Mouse (Mus musculus) heart, embryonic 16.5 days (tissue): ENCODE results near the gene Hic1. TPM values are rescaled to one million over a fixed set of nuclear protein-coding genes. Genes with fewer than 3 reads are reported as not detected.

Experiments
- ATAC-seq: fragments of 200-750 bp; cut with Nextera tagmentation; replicated peaks from 2 replicates; pipeline ENCODE4 v1.8.0; 2017; ENCODE audit warnings: moderate number of reproducible peaks; ENCODE audit not compliant: insufficient read depth, low FRiP score; ENCODE audit errors: extremely low read depth
- H3K27ac ChIP-seq: fragments of 300-500 bp; sonication (generic); 2 replicates; pipeline ENCODE4 v1.5.1; 2014; ENCODE audit warnings: mild to moderate bottlenecking, low read length, control low read depth, moderate library complexity
- H3K27me3 ChIP-seq: fragments of 300-500 bp; sonication (generic); 2 replicates; pipeline ENCODE4 v1.6.1; 2014; ENCODE audit warnings: low read length, mixed read lengths; ENCODE audit not compliant: control insufficient read depth, insufficient read depth
- H3K36me3 ChIP-seq: fragments of 300-500 bp; sonication (generic); 2 replicates; pipeline ENCODE4 v1.6.1; 2014; ENCODE audit not compliant: control insufficient read depth, insufficient read depth
- H3K4me1 ChIP-seq: fragments of 300-500 bp; sonication (generic); 2 replicates; pipeline ENCODE4 v1.6.1; 2014; ENCODE audit warnings: low read length, mixed read lengths; ENCODE audit not compliant: control insufficient read depth, insufficient read depth
- H3K4me2 ChIP-seq: fragments of 300-500 bp; sonication (generic); 2 replicates; pipeline ENCODE4 v1.6.1; 2014; ENCODE audit warnings: low read depth, mild to moderate bottlenecking, control low read depth, low read length
- H3K4me3 ChIP-seq: fragments of 300-500 bp; sonication (generic); 2 replicates; pipeline ENCODE4 v1.5.1; 2014; ENCODE audit warnings: mild to moderate bottlenecking, control low read depth, low read length
- H3K9ac ChIP-seq: fragments of 300-500 bp; sonication (generic); 2 replicates; pipeline ENCODE4 v1.6.1; 2014; ENCODE audit warnings: low read length, control low read depth
- H3K9me3 ChIP-seq: fragments of 300-500 bp; sonication (generic); replicated peaks from 2 replicates; pipeline ENCODE4 v1.6.1; 2016; ENCODE audit warnings: low read length; ENCODE audit not compliant: control insufficient read depth
- WGBS: fragments of 180-500 bp; shearing (Covaris S2); extraction: QIAGEN DNeasy Blood & Tissue Kit; methylation state at CpG from one replicate; pipeline ENCODE4 v1.1.7; 2014; 5-methylcytosine and 5-hydroxymethylcytosine counted together
- polyA plus RNA-seq: library from polyadenylated mRNA; unstranded; fragments of >200 nt; fragmentation: Nextera tagmentation; extraction: Ambion mirVana; gene quantifications from 2 replicates; pipeline ENCODE4 v1.2.1, GENCODE M21; 2015

Hic1 gene
- polyA plus RNA-seq = 7.1 and 9.8 TPM in 2 replicates

DNA sequence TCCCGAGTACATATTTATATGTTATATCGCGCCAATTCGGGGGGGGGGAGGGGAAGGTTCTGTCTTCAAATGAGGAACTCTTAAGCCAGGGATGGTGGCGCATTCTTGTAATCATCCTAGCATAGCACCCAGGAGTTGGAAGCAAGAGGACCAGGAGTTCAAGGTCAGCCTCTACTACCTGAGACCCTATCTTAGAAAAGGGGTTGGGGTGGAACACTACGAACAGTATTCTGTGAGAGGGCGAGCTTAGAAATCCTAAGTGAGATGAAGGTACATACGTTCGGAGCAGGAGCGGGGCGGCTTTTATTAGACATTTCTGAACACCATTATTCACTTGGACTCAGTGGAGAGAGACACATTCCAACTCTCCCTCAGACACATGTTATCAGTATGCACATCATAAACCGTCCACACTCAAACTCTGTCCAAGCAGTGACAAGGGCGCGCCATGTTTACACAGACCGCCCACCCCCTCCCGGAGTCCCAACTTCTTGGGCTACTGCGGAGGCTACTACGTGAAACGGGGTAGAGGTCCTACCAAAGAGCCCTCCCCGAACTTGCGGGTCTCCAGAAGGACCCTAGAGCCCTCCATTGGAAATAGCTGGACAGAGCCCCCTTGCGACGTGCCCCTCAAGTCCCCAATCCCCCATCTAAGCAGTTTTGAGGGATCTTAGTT lies at the start of gene Hic1:
TSS of gene Hic1 (minus strand) at position 115 of the 676 bp plus-strand sequence.
- Histone ChIP-seq H3K36me3 (no peaks in the 10 kb centered on the region), H3K4me3 (peak within 1 kb of the TSS; percentile 73), H3K9ac (peak within 1 kb of the TSS; percentile 74), H3K4me2 (peak within 1 kb of the TSS; percentile 95), H3K9me3 (no peaks in the 10 kb centered on the region), H3K27me3 (peaks cover 39% of the 10 kb centered on the region), H3K27ac (peak within 1 kb of the TSS; percentile 86), H3K4me1 (peaks cover 55% of the 10 kb centered on the region)
- no peak for ATAC-seq
- WGBS = 5% methylated on average over 23 of the region's 23 CpGs

DNA sequence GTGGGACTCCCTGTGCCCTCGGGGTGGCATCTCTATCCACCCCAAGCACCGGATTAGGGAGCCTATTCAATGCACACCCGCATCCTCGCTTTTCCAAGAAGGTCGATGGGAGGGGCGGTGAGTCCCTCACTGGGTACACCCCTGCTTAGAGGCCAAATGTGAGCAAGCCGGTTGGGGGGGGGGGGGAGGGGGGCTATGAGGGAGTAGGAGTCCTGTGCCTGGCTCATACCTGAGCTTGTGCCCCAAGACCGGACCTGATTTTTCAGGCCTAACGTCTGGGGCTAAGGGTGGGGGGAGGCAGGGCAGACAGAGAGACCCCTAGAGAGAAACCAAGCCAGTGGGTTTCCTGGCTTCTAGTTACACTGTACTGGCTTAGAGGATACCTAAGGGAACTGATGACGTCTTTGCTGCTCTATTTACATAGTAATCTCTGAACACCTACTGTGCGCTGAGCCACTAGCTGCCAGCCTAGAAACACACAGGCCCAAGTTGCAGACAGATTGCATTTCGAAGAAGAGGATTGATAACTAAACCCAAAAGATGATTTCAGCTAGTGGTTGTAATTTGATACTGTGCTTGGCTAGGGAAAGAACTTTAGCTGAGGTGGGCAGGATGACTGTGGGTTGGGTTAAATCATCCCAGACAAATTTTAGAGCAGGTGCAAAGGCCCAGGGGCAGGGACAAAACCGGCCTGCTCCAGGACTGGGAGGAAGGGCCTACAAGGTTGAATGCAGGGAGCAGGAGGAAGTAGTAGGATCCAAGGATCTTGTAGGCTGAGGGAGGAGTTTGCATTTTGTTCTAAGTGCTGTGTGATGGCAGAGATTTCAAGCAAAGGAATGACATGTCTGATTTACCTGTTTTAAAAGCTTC lies 45.0 kb upstream of the Hic1 start:
- peak overlapping the region; percentile 57 for H3K4me2 ChIP-seq
- H3K4me1 ChIP-seq = peaks cover 49% of the 10 kb centered on the region
- WGBS = 26% methylated on average over 13 of the region's 13 CpGs
- ATAC-seq = no peak
- H3K4me3 ChIP-seq = peak overlapping the region; percentile 26
- H3K9me3 ChIP-seq = no peaks in the 10 kb centered on the region
- H3K27ac ChIP-seq = peak overlapping the region; percentile 85
- no peaks in the 10 kb centered on the region for H3K27me3 ChIP-seq
- peak overlapping the region; percentile 60 for H3K9ac ChIP-seq
- H3K36me3 ChIP-seq = no peaks in the 10 kb centered on the region

DNA sequence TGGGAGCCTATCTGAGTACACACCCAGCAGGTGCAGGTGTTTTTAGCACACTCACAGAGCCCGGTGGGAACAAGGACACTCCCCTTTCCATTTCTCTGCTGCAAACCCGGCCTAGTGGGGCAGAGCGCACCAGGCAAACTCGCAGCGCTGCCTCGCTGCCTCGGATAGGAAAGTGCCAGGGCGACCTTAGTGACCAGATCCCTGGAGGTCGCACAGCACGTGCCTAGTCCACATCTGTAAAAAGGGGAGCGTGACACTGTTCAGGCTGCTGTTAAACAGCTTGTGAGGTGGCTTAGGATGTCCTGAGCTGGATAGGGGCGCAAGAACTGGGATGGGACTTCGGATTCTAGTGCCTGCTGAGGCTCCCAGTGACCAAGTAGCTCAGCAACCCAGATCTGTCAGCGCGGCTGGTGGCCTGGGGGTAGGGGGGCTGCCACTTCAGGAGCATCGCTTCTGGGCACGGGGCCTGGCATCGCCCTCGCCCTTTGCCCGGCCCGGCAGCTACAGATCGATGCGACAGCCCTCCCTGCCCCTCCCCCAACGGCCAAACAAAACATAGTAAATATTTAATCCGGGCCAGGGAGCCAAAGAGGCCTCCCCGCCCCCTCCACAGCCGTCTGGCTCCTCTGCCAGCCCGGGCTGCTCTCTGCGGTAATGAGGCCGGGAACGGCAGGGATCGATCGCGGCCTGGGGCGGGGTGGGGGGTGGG lies 44.2 kb upstream of the Hic1 start:
- Histone ChIP-seq H3K27ac (peak overlapping the region; percentile 85), H3K27me3 (no peaks in the 10 kb centered on the region), H3K9ac (peak overlapping the region; percentile 60), H3K4me3 (peak overlapping the region; percentile 26), H3K4me2 (peak overlapping the region; percentile 57), H3K36me3 (no peaks in the 10 kb centered on the region), H3K9me3 (no peaks in the 10 kb centered on the region), H3K4me1 (peaks cover 54% of the 10 kb centered on the region)
- WGBS = 7% methylated on average over 35 of the region's 35 CpGs
- ATAC-seq = peak; percentile 19; the same call in 1 of the 2 replicates

DNA sequence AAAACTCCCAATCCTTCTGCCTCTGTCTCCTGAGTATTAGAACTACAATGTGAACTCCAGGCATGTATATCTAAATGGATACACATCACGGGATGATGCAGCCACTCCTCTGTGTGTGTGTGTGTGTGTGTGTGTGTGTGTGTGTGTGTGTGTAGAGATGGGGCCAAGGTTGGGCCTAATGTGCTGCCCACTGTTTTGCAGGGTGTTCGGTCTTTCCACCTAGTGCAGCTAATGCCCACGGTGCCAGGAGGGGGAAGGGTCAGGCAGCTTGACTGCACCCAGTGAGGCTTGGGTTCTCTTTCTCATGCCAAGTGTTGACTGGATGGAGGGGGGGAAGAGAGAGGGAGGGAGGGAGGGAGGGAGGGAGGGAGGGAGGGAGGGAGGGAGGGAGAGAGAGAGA lies 43.6 kb upstream of the Hic1 start:
- no peak for ATAC-seq
- no peaks in the 10 kb centered on the region for H3K36me3 ChIP-seq
- H3K4me2 ChIP-seq = peak overlapping the region; percentile 55
- H3K9me3 ChIP-seq = no peaks in the 10 kb centered on the region
- H3K4me3 ChIP-seq = no peak overlapping the region
- H3K27ac ChIP-seq = peak overlapping the region; percentile 99
- H3K9ac ChIP-seq = peak overlapping the region; percentile 51
- peaks cover 60% of the 10 kb centered on the region for H3K4me1 ChIP-seq
- H3K27me3 ChIP-seq = no peaks in the 10 kb centered on the region
- 19% methylated on average over 3 of the region's 3 CpGs for WGBS

DNA sequence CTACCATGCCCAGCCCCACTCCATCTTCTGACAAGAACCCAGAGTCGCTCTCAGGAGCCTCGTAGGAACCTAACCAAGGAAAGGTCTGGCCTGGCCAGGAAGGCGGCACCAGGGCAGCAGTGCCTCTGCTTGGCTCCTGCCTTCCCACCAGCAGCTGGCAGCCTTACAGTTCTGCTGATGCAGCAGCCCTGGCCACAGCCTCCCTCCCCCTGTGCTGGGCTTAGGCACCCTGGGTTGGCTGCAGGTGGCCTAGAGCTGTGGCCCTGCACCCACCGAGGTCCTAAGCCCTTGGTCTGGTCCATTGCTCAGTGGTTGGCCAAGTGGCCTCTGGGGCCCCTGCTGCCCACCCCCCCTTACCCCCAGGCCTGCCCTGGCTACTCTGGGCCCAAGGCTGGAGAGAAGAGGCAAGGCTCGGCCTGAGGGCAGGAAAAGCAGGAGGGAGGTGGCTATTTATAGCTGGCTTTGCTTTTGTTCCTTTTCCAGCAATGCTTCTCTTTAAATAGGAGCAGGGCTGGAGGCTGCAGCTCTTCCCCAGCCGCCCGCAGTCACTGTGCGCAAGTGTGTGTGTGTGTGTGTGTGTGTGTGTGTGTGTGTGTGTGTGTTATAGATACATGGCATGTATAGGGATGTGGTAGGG lies 42.8 kb upstream of the Hic1 start:
- H3K36me3 ChIP-seq = no peaks in the 10 kb centered on the region
- no peaks in the 10 kb centered on the region for H3K27me3 ChIP-seq
- 30% methylated on average over 8 of the region's 8 CpGs for WGBS
- peak overlapping the region; percentile 68 for H3K9ac ChIP-seq
- peak; percentile 77 for ATAC-seq
- no peak overlapping the region for H3K4me3 ChIP-seq
- peaks cover 60% of the 10 kb centered on the region for H3K4me1 ChIP-seq
- H3K9me3 ChIP-seq = no peaks in the 10 kb centered on the region
- H3K27ac ChIP-seq = peak overlapping the region; percentile 99
- peak overlapping the region; percentile 55 for H3K4me2 ChIP-seq

DNA sequence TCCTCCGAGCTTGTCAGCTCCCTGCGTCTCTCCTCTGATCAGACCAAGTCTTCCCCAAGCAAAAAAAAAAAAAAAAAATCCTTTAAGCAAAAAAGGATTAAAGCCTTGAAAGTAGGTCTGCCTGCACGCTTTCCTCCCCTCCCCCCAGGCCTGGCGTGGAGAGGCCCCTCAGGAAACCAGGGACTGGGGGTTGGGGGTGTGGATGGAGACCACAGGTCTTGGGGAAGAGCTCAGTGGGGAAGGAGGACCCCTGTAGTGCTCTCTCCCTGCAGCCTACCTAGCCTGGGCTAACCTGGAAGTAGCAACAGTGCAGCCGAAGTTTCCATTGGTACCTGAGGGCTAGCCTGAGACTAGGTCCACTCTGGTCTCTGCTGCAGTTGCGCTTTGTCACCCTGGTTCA lies 41.4 kb upstream of the Hic1 start:
- Histone ChIP-seq H3K4me3 (no peak overlapping the region), H3K9ac (no peak overlapping the region), H3K9me3 (no peaks in the 10 kb centered on the region), H3K4me2 (no peak overlapping the region), H3K36me3 (no peaks in the 10 kb centered on the region), H3K27me3 (no peaks in the 10 kb centered on the region), H3K4me1 (peaks cover 53% of the 10 kb centered on the region), H3K27ac (no peak overlapping the region)
- no peak for ATAC-seq
- WGBS = 77% methylated on average over 6 of the region's 6 CpGs

DNA sequence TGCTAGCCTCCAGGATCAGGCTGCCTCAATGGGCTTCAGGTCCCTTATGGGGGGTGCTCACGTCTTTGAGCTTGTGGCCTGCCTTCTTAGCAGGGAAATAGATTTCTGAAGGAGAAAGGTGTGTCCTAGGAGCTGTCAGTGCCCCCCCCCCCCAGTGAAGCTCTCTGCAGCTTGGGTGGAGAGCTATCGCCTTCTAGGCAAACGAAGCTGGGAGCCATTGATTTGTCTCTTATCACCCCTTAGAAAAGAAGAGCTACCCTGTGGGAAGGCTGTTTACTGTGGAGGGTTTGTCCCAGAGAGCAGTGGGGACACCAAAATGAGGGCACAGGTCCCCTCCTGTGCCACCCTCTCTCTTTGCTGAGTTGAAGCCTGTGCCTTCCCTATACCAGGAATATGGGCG lies 40.8 kb upstream of the Hic1 start:
- Histone ChIP-seq H3K27ac (0 out of 2 replicates have a peak overlapping the region, but pooled peaks have one; percentile 25), H3K27me3 (no peaks in the 10 kb centered on the region), H3K4me3 (no peak overlapping the region), H3K9me3 (no peaks in the 10 kb centered on the region), H3K9ac (no peak overlapping the region), H3K4me1 (peaks cover 49% of the 10 kb centered on the region), H3K36me3 (no peaks in the 10 kb centered on the region), H3K4me2 (no peak overlapping the region)
- 73% methylated on average over 4 of the region's 4 CpGs for WGBS
- ATAC-seq = no peak

DNA sequence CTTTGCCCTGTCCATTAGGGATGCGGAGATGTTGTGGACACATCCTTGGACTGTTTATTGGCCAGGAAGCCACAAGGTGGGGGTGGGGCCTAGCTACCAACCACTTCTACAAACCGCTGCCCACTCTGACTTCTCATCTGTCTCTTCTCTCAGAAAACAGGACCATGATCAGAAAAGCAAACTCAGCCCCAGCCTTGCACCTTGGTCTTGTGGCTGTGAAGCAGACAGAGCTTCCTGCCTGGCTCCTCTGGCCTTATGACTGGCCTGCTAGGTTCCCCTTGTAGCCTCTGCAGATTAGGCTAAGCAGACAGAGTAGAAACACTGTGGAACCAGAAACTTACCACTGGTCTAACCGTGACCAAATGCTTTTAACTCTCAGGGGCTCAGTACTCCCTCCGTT lies 40.0 kb upstream of the Hic1 start:
- WGBS = 69% methylated on average over 4 of the region's 4 CpGs
- Histone ChIP-seq H3K27me3 (no peaks in the 10 kb centered on the region), H3K9me3 (no peaks in the 10 kb centered on the region), H3K9ac (no peak overlapping the region), H3K4me3 (no peak overlapping the region), H3K27ac (peak overlapping the region; percentile 2; the same call in 1 of the 2 replicates), H3K4me1 (peaks cover 54% of the 10 kb centered on the region), H3K4me2 (no peak overlapping the region), H3K36me3 (no peaks in the 10 kb centered on the region)
- ATAC-seq = no peak
